Mouse (Mus musculus) forebrain, postnatal 0 days (tissue): ENCODE results near the gene Kank4. TPM values are rescaled to one million over a fixed set of nuclear protein-coding genes. Genes with fewer than 3 reads are reported as not detected.
"Not testable (repeated sequence)": the region's sequence is repeated elsewhere in the genome, so short reads cannot be mapped to it uniquely, and the experiment has no call there.

Experiments used
- ATAC-seq: fragments of 200-750 bp; cut with Nextera tagmentation; 2 replicates; pipeline ENCODE4 v1.8.0; 2017; ENCODE audit warnings: mild to moderate bottlenecking, moderate library complexity
- DNase-seq: peaks from one replicate; pipeline ENCODE4 v3.0.0-alpha.2; 2015
- H3K27ac ChIP-seq: fragments of 300-500 bp; sonication (generic); 2 replicates; pipeline ENCODE4 v1.5.1; 2014; ENCODE audit warnings: low read depth, mild to moderate bottlenecking, antibody characterized with exemption, low read length, moderate library complexity, mixed read lengths
- H3K27me3 ChIP-seq: fragments of 300-500 bp; sonication (generic); 2 replicates; pipeline ENCODE4 v1.6.1; 2014; ENCODE audit warnings: mild to moderate bottlenecking, low read length, mixed read lengths; ENCODE audit not compliant: insufficient read depth
- H3K36me3 ChIP-seq: fragments of 300-500 bp; sonication (generic); 2 replicates; pipeline ENCODE4 v1.6.1; 2014; ENCODE audit warnings: mild to moderate bottlenecking, moderate library complexity; ENCODE audit not compliant: insufficient read depth
- H3K4me1 ChIP-seq: fragments of 300-500 bp; sonication (generic); 2 replicates; pipeline ENCODE4 v1.6.1; 2014; ENCODE audit warnings: antibody characterized with exemption; ENCODE audit not compliant: insufficient read depth
- H3K4me2 ChIP-seq: fragments of 300-500 bp; sonication (generic); 2 replicates; pipeline ENCODE4 v1.6.1; 2014; ENCODE audit warnings: low read depth, mild to moderate bottlenecking, moderate library complexity
- H3K4me3 ChIP-seq: fragments of 300-500 bp; sonication (generic); 2 replicates; pipeline ENCODE4 v1.5.1; 2014; ENCODE audit warnings: low read depth, low read length, mixed read lengths
- H3K9ac ChIP-seq: fragments of 300-500 bp; sonication (generic); 2 replicates; pipeline ENCODE4 v1.6.1; 2014; ENCODE audit warnings: mild to moderate bottlenecking
- H3K9me3 ChIP-seq: fragments of 300-500 bp; sonication (generic); 2 replicates; pipeline ENCODE4 v1.6.1; 2016; ENCODE audit warnings: low read length
- CTCF ChIP-seq: sonication (generic); IDR thresholded peaks from 2 replicates; pipeline ENCODE4 v1.5.1; 2016; ENCODE audit warnings: antibody characterized with exemption, control low read depth, low read depth
- WGBS: fragments of 180-500 bp; shearing (Covaris S2); extraction: QIAGEN DNeasy Blood & Tissue Kit; methylation state at CpG from one replicate; pipeline ENCODE4 v1.1.7; 2014; 5-methylcytosine and 5-hydroxymethylcytosine counted together
- polyA plus RNA-seq: library from polyadenylated mRNA; unstranded; fragments of >200 nt; fragmentation: Nextera tagmentation; extraction: Ambion mirVana; gene quantifications from 2 replicates; pipeline ENCODE4 v1.2.1, GENCODE M21; 2015
- total RNA-seq: library from RNA; depleted of rRNA; stranded (reverse); fragments of >200 nt; gene quantifications from 2 replicates; pipeline ENCODE4 v1.2.3, GENCODE M21; 2014

Kank4 gene
- total and polyA plus RNA-seq, 2 experiments from 2014 or later, result 0.17 to 1.9 TPM

DNA sequence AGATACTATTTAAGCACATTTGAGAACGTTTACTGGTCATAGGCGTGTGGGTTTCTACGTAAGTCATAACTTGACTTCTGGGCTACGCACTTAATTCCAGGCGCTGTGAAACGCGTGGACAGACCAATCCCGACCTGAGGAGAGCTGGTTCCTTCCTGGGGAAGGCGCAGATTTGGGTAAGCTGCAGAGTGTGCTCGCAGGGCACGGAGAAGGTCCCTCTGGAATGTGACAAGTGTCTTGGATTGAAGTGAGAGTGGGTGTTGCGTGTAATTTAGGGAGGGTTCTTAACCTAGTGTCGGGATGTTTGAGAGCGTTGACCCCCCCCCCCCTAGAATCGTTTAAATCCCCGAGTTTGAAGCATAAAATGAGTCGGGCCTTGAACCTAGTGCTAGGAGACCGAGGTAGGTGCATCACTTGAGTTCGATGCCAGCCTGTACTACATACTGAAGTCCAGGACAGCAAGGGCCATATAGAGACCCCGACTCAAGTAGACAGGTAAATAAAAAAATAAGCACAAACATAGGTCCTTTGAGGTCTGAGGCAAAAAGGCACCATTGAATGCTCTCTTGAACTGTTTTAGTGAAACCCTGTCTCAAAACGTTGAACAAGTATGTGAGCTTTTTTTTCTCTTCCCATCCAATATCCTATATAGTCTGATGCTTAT is 89.9 kb downstream of the Kank4 start:
- peak overlapping the region; percentile 16; the same call in 1 of the 2 replicates for H3K4me3 ChIP-seq
- no peaks in the 10 kb centered on the region for H3K4me1 ChIP-seq
- peak overlapping the region; percentile 27 for H3K4me2 ChIP-seq
- H3K9me3 ChIP-seq, result no peaks in the 10 kb centered on the region
- ATAC-seq, result no peak
- H3K9ac ChIP-seq, result no peak overlapping the region
- H3K36me3 ChIP-seq, result no peaks in the 10 kb centered on the region
- H3K27ac ChIP-seq, result no peak overlapping the region
- 8% methylated on average over 21 of the region's 21 CpGs for WGBS
- no peak for TF ChIP-seq CTCF
- peaks cover 13% of the 10 kb centered on the region for H3K27me3 ChIP-seq
- no peak for DNase-seq

GRCm38 (mm10) chr4:98726590-98727237 is 90.6 kb downstream of the Kank4 start, which contains the start of gene L1td1:
TSS of gene L1td1 (plus strand) at chr4:98726734.
- 5% methylated on average over 29 of the region's 29 CpGs for WGBS
- DNase-seq (no peak), ATAC-seq (0 out of 2 replicates have a peak, but pooled peaks have one; percentile 12)
- no peak for TF ChIP-seq CTCF
- no peaks in the 10 kb centered on the region for H3K9me3 ChIP-seq
- H3K27ac ChIP-seq, result no peak within 1 kb of the TSS
- peaks cover 13% of the 10 kb centered on the region for H3K27me3 ChIP-seq
- no peaks in the 10 kb centered on the region for H3K36me3 ChIP-seq
- peak within 1 kb of the TSS; percentile 16; the same call in 1 of the 2 replicates for H3K4me3 ChIP-seq
- H3K4me1 ChIP-seq, result no peaks in the 10 kb centered on the region
- H3K9ac ChIP-seq, result no peak within 1 kb of the TSS
- H3K4me2 ChIP-seq, result peak within 1 kb of the TSS; percentile 37

- peak; percentile 36; the same call in 1 of the 2 replicates for TF ChIP-seq CTCF
- H3K27me3 ChIP-seq, result peaks cover 13% of the 10 kb centered on the region
- H3K4me3 ChIP-seq, result no peak overlapping the region
- ATAC-seq (no peak), DNase-seq (no peak)
- no peaks in the 10 kb centered on the region for H3K4me1 ChIP-seq
- WGBS, result 41% methylated on average over 4 of the region's 4 CpGs
- no peak overlapping the region for H3K27ac ChIP-seq
- H3K9me3 ChIP-seq, result no peaks in the 10 kb centered on the region
- no peaks in the 10 kb centered on the region for H3K36me3 ChIP-seq
- H3K4me2 ChIP-seq, result no peak overlapping the region
- no peak overlapping the region for H3K9ac ChIP-seq
Observed at GRCm38 (mm10) chr4:98725439-98725838, 91.9 kb downstream of the Kank4 start.

GRCm38 (mm10) chr4:98724682-98725081 is 92.7 kb downstream of the Kank4 start:
- not testable (repeated sequence) for ATAC-seq, H3K27ac ChIP-seq, H3K4me2 ChIP-seq, H3K4me3 ChIP-seq, DNase-seq, H3K36me3 ChIP-seq, H3K9me3 ChIP-seq, H3K4me1 ChIP-seq, H3K9ac ChIP-seq
- peaks cover 13% of the 10 kb centered on the region for H3K27me3 ChIP-seq
- WGBS, result 94% methylated on average over 1 of the region's 1 CpGs

DNA sequence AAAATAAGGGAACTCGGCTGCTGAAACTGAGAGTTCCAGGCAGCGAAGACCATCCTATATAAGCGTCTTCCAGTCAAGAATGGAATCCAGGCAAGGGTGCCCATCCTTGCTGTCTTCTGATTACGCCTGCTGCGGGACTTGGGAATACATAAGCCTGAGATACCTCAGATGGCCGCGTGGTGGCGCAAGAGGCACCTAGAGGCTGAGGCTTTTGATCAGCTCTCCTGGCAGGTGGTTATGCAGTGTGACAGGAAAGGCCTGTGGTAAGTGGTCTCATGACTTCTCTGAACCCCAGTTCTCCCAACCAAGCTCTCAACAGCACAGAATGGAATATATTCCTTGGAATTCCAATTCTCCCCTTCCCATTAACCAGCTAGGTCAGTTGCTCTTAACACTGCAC is 94.9 kb downstream of the Kank4 start:
- peak; percentile 80 for TF ChIP-seq CTCF
- Histone ChIP-seq H3K9me3 (no peaks in the 10 kb centered on the region), H3K4me2 (no peak overlapping the region), H3K36me3 (no peaks in the 10 kb centered on the region), H3K4me3 (no peak overlapping the region), H3K27ac (no peak overlapping the region), H3K27me3 (peaks cover 10% of the 10 kb centered on the region), H3K4me1 (no peaks in the 10 kb centered on the region), H3K9ac (no peak overlapping the region)
- DNase-seq, result peak; percentile 76
- peak; percentile 63 for ATAC-seq
- 10% methylated on average over 8 of the region's 8 CpGs for WGBS

GRCm38 (mm10) chr4:98718547-98718917 is 98.8 kb downstream of the Kank4 start:
- H3K27me3 ChIP-seq, result no peaks in the 10 kb centered on the region
- ATAC-seq, result no peak; the same call in 1 of the 2 replicates
- no peak overlapping the region for H3K27ac ChIP-seq
- TF ChIP-seq CTCF, result no peak
- H3K36me3 ChIP-seq, result no peaks in the 10 kb centered on the region
- WGBS, result 80% methylated on average over 10 of the region's 10 CpGs
- H3K4me1 ChIP-seq, result no peaks in the 10 kb centered on the region
- no peak overlapping the region for H3K4me2 ChIP-seq
- no peak for DNase-seq
- no peaks in the 10 kb centered on the region for H3K9me3 ChIP-seq
- no peak overlapping the region for H3K9ac ChIP-seq
- H3K4me3 ChIP-seq, result no peak overlapping the region
